Mouse (Mus musculus) gastrocnemius, adult 2 months (tissue): Measurements from ENCODE around the gene Mb. TPM values are rescaled to one million over a fixed set of nuclear protein-coding genes. Genes with fewer than 3 reads are reported as not detected.
"Not testable (repeated sequence)": the region's sequence is repeated elsewhere in the genome, so short reads cannot be mapped to it uniquely, and the experiment has no call there.

Experiments
- DNase-seq: peaks from one replicate; pipeline ENCODE4 v3.0.0; 2022
- H3K27ac ChIP-seq: fragments of 200-600 bp; 2 replicates; pipeline ENCODE4 v1.8.1; 2022; ENCODE audit warnings: mild to moderate bottlenecking
- H3K4me3 ChIP-seq: fragments of 200-600 bp; 2 replicates; pipeline ENCODE4 v1.8.1; 2022; ENCODE audit warnings: mild to moderate bottlenecking, moderate library complexity
- CTCF ChIP-seq: fragments of 200-600 bp; IDR thresholded peaks from 2 replicates; pipeline ENCODE4 v1.8.1; 2022; ENCODE audit warnings: antibody characterized with exemption, mild to moderate bottlenecking, moderate library complexity
- intact Hi-C: fragments of 180-260 bp; cut with DNase I; formaldehyde crosslinking; loops from one replicate; pipeline ENCODE4 v1.15.1; 2025
- total RNA-seq, 2 experiments: library from RNA; stranded (reverse); gene quantifications; 2 replicates each; pipeline ENCODE4 v1.2.3; 2021

Gene Mb
- total RNA-seq, 2 experiments from 2014 or later = 3,091 to 7,772 TPM

GRCm38 (mm10) chr15:77079256-77079822 lies 28.9 kb upstream of the Mb start:
- Histone ChIP-seq H3K4me3 (peak overlapping the region; percentile 58), H3K27ac (peak overlapping the region; percentile 82)
- no peak for DNase-seq
- intact Hi-C loops = no loop called here
- no peak for TF ChIP-seq CTCF

- DNase-seq = no peak
- no peak overlapping the region for H3K4me3 ChIP-seq
- H3K27ac ChIP-seq = 0 out of 2 replicates have a peak overlapping the region, but pooled peaks have one; percentile 20
- no peak for TF ChIP-seq CTCF
- intact Hi-C loops = no loop called here
Observed at GRCm38 (mm10) chr15:77078786-77079185, 28.3 kb upstream of the Mb start.

GRCm38 (mm10) chr15:77077906-77078305 lies 27.4 kb upstream of the Mb start:
- no peak for TF ChIP-seq CTCF
- DNase-seq = no peak
- intact Hi-C loops = no loop called here
- H3K27ac ChIP-seq = peak overlapping the region; percentile 62
- H3K4me3 ChIP-seq = no peak overlapping the region

GRCm38 (mm10) chr15:77076523-77076922 lies 26.1 kb upstream of the Mb start:
- DNase-seq = peak; percentile 54
- intact Hi-C loops = no loop called here
- TF ChIP-seq CTCF = no peak

GRCm38 (mm10) chr15:77072556-77073163 lies 22.2 kb upstream of the Mb start:
- TF ChIP-seq CTCF = no peak
- intact Hi-C loops = no loop called here

More at GRCm38 (mm10) chr15:77076523-77076922, 26.1 kb upstream of the Mb start:
- H3K27ac ChIP-seq = peak overlapping the region; percentile 62
- no peak overlapping the region for H3K4me3 ChIP-seq

GRCm38 (mm10) chr15:77071501-77071900 lies 21.0 kb upstream of the Mb start:
- H3K4me3 ChIP-seq = no peak overlapping the region
- TF ChIP-seq CTCF = peak; percentile 55
- H3K27ac ChIP-seq = no peak overlapping the region
- intact Hi-C loops = no loop called here
- DNase-seq = no peak

More at GRCm38 (mm10) chr15:77072556-77073163, 22.2 kb upstream of the Mb start:
- DNase-seq = no peak
- H3K4me3 ChIP-seq = no peak overlapping the region
- no peak overlapping the region for H3K27ac ChIP-seq

- no peak overlapping the region for H3K4me3 ChIP-seq
- TF ChIP-seq CTCF = no peak
- intact Hi-C loops = no loop called here
- no peak for DNase-seq
- H3K27ac ChIP-seq = no peak overlapping the region
Observed at GRCm38 (mm10) chr15:77070745-77071268, 20.3 kb upstream of the Mb start.

- H3K27ac ChIP-seq = no peak overlapping the region; the same call in 1 of the 2 replicates
Observed at GRCm38 (mm10) chr15:77069019-77069418, 18.5 kb upstream of the Mb start.

GRCm38 (mm10) chr15:77068439-77068861 lies 18.0 kb upstream of the Mb start:
- intact Hi-C loops = no loop called here
- DNase-seq = peak; percentile 68

More at GRCm38 (mm10) chr15:77069019-77069418, 18.5 kb upstream of the Mb start:
- DNase-seq = no peak
- intact Hi-C loops = no loop called here
- no peak for TF ChIP-seq CTCF
- H3K4me3 ChIP-seq = no peak overlapping the region

GRCm38 (mm10) chr15:77066233-77066632 lies 15.8 kb upstream of the Mb start:
- intact Hi-C loops = no loop called here
- no peak for TF ChIP-seq CTCF
- H3K27ac ChIP-seq = no peak overlapping the region
- DNase-seq = no peak
- no peak overlapping the region for H3K4me3 ChIP-seq

More at GRCm38 (mm10) chr15:77068439-77068861, 18.0 kb upstream of the Mb start:
- H3K27ac ChIP-seq = peak overlapping the region; percentile 43
- H3K4me3 ChIP-seq = no peak overlapping the region
- TF ChIP-seq CTCF = peak; percentile 58

GRCm38 (mm10) chr15:77065259-77065852 lies 14.9 kb upstream of the Mb start:
- intact Hi-C loops = no loop called here
- TF ChIP-seq CTCF = no peak
- H3K27ac ChIP-seq = no peak overlapping the region
- peak; percentile 51 for DNase-seq
- no peak overlapping the region for H3K4me3 ChIP-seq

GRCm38 (mm10) chr15:77062746-77063145 lies 12.3 kb upstream of the Mb start:
- no peak for DNase-seq
- Histone ChIP-seq H3K27ac (no peak overlapping the region), H3K4me3 (no peak overlapping the region)
- no peak for TF ChIP-seq CTCF
- intact Hi-C loops = no loop called here

GRCm38 (mm10) chr15:77059416-77059815 lies 8.9 kb upstream of the Mb start:
- intact Hi-C loops, H3K4me3 ChIP-seq, DNase-seq, H3K27ac ChIP-seq: not testable (repeated sequence)
